ENCODE assay signal across 29 mouse cellular contexts in the genomic region with DNA sequence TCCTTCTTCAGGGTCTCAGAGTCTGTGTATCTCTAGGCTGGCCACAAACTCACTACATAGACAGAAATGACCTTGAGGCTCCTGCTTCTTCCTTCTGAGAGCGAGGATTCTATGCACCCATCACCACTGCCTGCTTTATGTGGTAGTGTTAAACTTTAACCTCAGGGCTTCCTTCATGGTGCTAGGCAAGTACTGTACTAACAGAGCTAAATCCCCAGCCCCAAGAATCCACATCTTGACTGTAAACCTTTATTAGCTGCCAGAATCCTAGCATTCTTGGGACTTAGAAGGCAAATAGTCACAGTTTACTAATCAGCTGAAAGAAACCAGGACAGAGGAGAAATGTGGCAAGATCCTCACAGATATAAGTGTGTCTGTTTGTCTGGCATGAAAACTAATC. TPM values are rescaled to one million over a fixed set of nuclear protein-coding genes. Genes with fewer than 3 reads are reported as not detected.
"Had no signal": no experiment of that assay in that cellular context is flagged by ENCODE, and none has a peak within 500 bp of the region (broad histone marks: within the 10 kb centered on the region; RNA-seq: fewer than 3 reads in every experiment).

No protein-coding gene starts in this region.

- H3K27me3 ChIP-seq: lung, embryonic 15.5 days had no signal

- H3K27ac ChIP-seq: liver, embryonic 14.5 days; lung, embryonic 15.5 days; stomach, postnatal 0 days had no signal

- H3K4me1 ChIP-seq: lung, embryonic 15.5 days had no signal

- H3K4me3 ChIP-seq: lung, embryonic 15.5 days had no signal

- H3K36me3 ChIP-seq: lung, embryonic 15.5 days had no signal

- H3K9me3 ChIP-seq: lung, embryonic 15.5 days had no signal

- H3K4me2 ChIP-seq: lung, embryonic 15.5 days; midbrain, embryonic 11.5 days had no signal

- H3K9ac ChIP-seq: liver, embryonic 14.5 days; liver, postnatal 0 days; lung, embryonic 15.5 days had no signal

- ATAC-seq: liver, postnatal 0 days had no signal

- DNase-seq: kidney, adult 9 months; kidney, postnatal 14 days; kidney, postnatal 4 days; liver, postnatal 0 days; lung, postnatal 14 days; lung, postnatal 4 days; midbrain, embryonic 14.5 days; thymus, adult 2 months; thymus, postnatal 14 days; thymus, postnatal 4 days had no signal

RNA-seq across cellular contexts. Expression of gene Gm10181, which starts 1.6 kb away (rescaled TPM):
- total RNA-seq: layer of hippocampus, adult 18-20 months; layer of hippocampus, postnatal 14 days; left cerebral cortex, postnatal 25 days; liver, adult 2 months; megakaryocyte progenitor cell, adult 5-6 weeks; megakaryocyte-erythroid progenitor cell, adult 5-6 weeks; midbrain, postnatal 0 days had no signal
- polyA plus RNA-seq: kidney, embryonic 16.5 days; limb, embryonic 11.5 days; limb, embryonic 14.5 days; liver, adult 2 months; liver, embryonic 14.5 days; liver, postnatal 0 days; lung, embryonic 15.5 days; midbrain, embryonic 11.5 days; midbrain, embryonic 14.5 days; midbrain, postnatal 0 days; neural tube, embryonic 11.5 days; neural tube, embryonic 14.5 days; small intestine, adult 2 months; spleen, adult 2 months; stomach, embryonic 14.5 days; stomach, postnatal 0 days; thymus, adult 2 months had no signal
